Mouse (Mus musculus): Measurements from ENCODE around the gene Arpc5l. TPM values are rescaled to one million over a fixed set of nuclear protein-coding genes. Genes with fewer than 3 reads are reported as not detected.
"Not testable (repeated sequence)": the region's sequence is repeated elsewhere in the genome, so short reads cannot be mapped to it uniquely, and the experiment has no call there.

Arpc5l gene
- polyA plus RNA-seq, 1 experiment from 2014 or later, result 78.9 TPM

- 86% methylated on average over 5 of the region's 5 CpGs for WGBS
- not testable (repeated sequence) for H3K9ac ChIP-seq; ATAC-seq (replicated peaks; ENCODE audit: insufficient number of reproducible peaks, insufficient read depth, low FRiP score, low read depth); H3K4me2 ChIP-seq; H3K27me3 ChIP-seq; H3K4me3 ChIP-seq; H3K27ac ChIP-seq; H3K9me3 ChIP-seq (replicated peaks)
- peaks cover 39% of the 10 kb centered on the region for H3K4me1 ChIP-seq (replicated peaks)
- H3K36me3 ChIP-seq, result peaks cover 23% of the 10 kb centered on the region
Measured at GRCm38 (mm10) chr2:39010144-39010543, 5.0 kb downstream of the Arpc5l start.

- ATAC-seq (replicated peaks; ENCODE audit: insufficient number of reproducible peaks, insufficient read depth, low FRiP score, low read depth), result no peak
- no peaks in the 10 kb centered on the region for H3K27me3 ChIP-seq
- H3K27ac ChIP-seq, result no peak overlapping the region
- H3K9ac ChIP-seq, result no peak overlapping the region
- H3K4me3 ChIP-seq, result no peak overlapping the region
- peaks cover 34% of the 10 kb centered on the region for H3K36me3 ChIP-seq
- H3K4me1 ChIP-seq (replicated peaks), result peaks cover 33% of the 10 kb centered on the region
- no peaks in the 10 kb centered on the region for H3K9me3 ChIP-seq (replicated peaks)
- no peak overlapping the region for H3K4me2 ChIP-seq
Measured at GRCm38 (mm10) chr2:39011264-39011663, 6.1 kb downstream of the Arpc5l start.

- Histone ChIP-seq H3K4me2 (no peak overlapping the region), H3K9me3 (replicated peaks) (no peaks in the 10 kb centered on the region), H3K36me3 (peaks cover 40% of the 10 kb centered on the region)
Measured at GRCm38 (mm10) chr2:39011971-39012370, 6.8 kb downstream of the Arpc5l start.

GRCm38 (mm10) chr2:39012768-39013279 is 7.7 kb downstream of the Arpc5l start:
- Histone ChIP-seq H3K27ac (no peak overlapping the region), H3K9ac (no peak overlapping the region), H3K4me1 (replicated peaks) (peaks cover 26% of the 10 kb centered on the region), H3K27me3 (no peaks in the 10 kb centered on the region), H3K36me3 (peaks cover 48% of the 10 kb centered on the region), H3K4me3 (no peak overlapping the region), H3K9me3 (replicated peaks) (no peaks in the 10 kb centered on the region), H3K4me2 (no peak overlapping the region)
- no peak for ATAC-seq (replicated peaks; ENCODE audit: insufficient number of reproducible peaks, insufficient read depth, low FRiP score, low read depth)
- WGBS, result 81% methylated on average over 7 of the region's 7 CpGs

More at GRCm38 (mm10) chr2:39011971-39012370, 6.8 kb downstream of the Arpc5l start:
- no peak overlapping the region for H3K9ac ChIP-seq
- H3K27ac ChIP-seq, result no peak overlapping the region
- no peak for ATAC-seq (replicated peaks; ENCODE audit: insufficient number of reproducible peaks, insufficient read depth, low FRiP score, low read depth)
- WGBS, result 83% methylated on average over 3 of the region's 3 CpGs
- no peaks in the 10 kb centered on the region for H3K27me3 ChIP-seq
- peaks cover 30% of the 10 kb centered on the region for H3K4me1 ChIP-seq (replicated peaks)
- H3K4me3 ChIP-seq, result no peak overlapping the region

GRCm38 (mm10) chr2:39016581-39016980 is 11.4 kb downstream of the Arpc5l start:
- H3K9ac ChIP-seq, result no peak overlapping the region
- H3K4me1 ChIP-seq (replicated peaks), result peaks cover 2% of the 10 kb centered on the region; the same call in 1 of the 2 replicates
- no peaks in the 10 kb centered on the region for H3K9me3 ChIP-seq (replicated peaks)
- WGBS, result 77% methylated on average over 3 of the region's 3 CpGs
- no peak for ATAC-seq (replicated peaks; ENCODE audit: insufficient number of reproducible peaks, insufficient read depth, low FRiP score, low read depth)
- H3K27ac ChIP-seq, result no peak overlapping the region
- no peak overlapping the region for H3K4me2 ChIP-seq
- no peak overlapping the region for H3K4me3 ChIP-seq
- H3K36me3 ChIP-seq, result peaks cover 77% of the 10 kb centered on the region
- no peaks in the 10 kb centered on the region for H3K27me3 ChIP-seq

- Histone ChIP-seq H3K9me3 (replicated peaks) (no peaks in the 10 kb centered on the region), H3K27me3 (no peaks in the 10 kb centered on the region), H3K4me2 (no peak overlapping the region), H3K36me3 (peaks cover 84% of the 10 kb centered on the region), H3K4me3 (no peak overlapping the region), H3K27ac (no peak overlapping the region), H3K4me1 (replicated peaks) (no peaks in the 10 kb centered on the region), H3K9ac (no peak overlapping the region)
- WGBS, result 85% methylated on average over 1 of the region's 1 CpGs
- no peak for ATAC-seq (replicated peaks; ENCODE audit: insufficient number of reproducible peaks, insufficient read depth, low FRiP score, low read depth)
Measured at GRCm38 (mm10) chr2:39020004-39020403, 14.9 kb downstream of the Arpc5l start.

- H3K4me1 ChIP-seq (replicated peaks), result no peaks in the 10 kb centered on the region
- no peak overlapping the region for H3K27ac ChIP-seq
- H3K4me2 ChIP-seq, result no peak overlapping the region
- H3K27me3 ChIP-seq, result no peaks in the 10 kb centered on the region
- no peak overlapping the region for H3K9ac ChIP-seq
- H3K4me3 ChIP-seq, result no peak overlapping the region
- peaks cover 83% of the 10 kb centered on the region for H3K36me3 ChIP-seq
- 96% methylated on average over 1 of the region's 1 CpGs for WGBS
- H3K9me3 ChIP-seq (replicated peaks), result no peaks in the 10 kb centered on the region
- ATAC-seq (replicated peaks; ENCODE audit: insufficient number of reproducible peaks, insufficient read depth, low FRiP score, low read depth), result no peak
Measured at GRCm38 (mm10) chr2:39031611-39032010, 26.5 kb downstream of the Arpc5l start.

- Histone ChIP-seq H3K27me3 (no peaks in the 10 kb centered on the region), H3K4me1 (replicated peaks) (no peaks in the 10 kb centered on the region), H3K27ac (no peak overlapping the region), H3K4me3 (no peak overlapping the region), H3K9me3 (replicated peaks) (no peaks in the 10 kb centered on the region), H3K36me3 (peaks cover 64% of the 10 kb centered on the region), H3K4me2 (no peak overlapping the region), H3K9ac (no peak overlapping the region)
- WGBS, result 94% methylated on average over 1 of the region's 1 CpGs
- no peak for ATAC-seq (replicated peaks; ENCODE audit: insufficient number of reproducible peaks, insufficient read depth, low FRiP score, low read depth)
Measured at GRCm38 (mm10) chr2:39040215-39040614, 35.1 kb downstream of the Arpc5l start.

GRCm38 (mm10) chr2:39048515-39048914 is 43.4 kb downstream of the Arpc5l start:
- H3K4me1 ChIP-seq (replicated peaks), result no peaks in the 10 kb centered on the region
- ATAC-seq (replicated peaks; ENCODE audit: insufficient number of reproducible peaks, insufficient read depth, low FRiP score, low read depth), result no peak
- H3K9me3 ChIP-seq (replicated peaks), result no peaks in the 10 kb centered on the region
- WGBS, result 93% methylated on average over 1 of the region's 1 CpGs
- H3K36me3 ChIP-seq, result peaks cover 62% of the 10 kb centered on the region
- no peak overlapping the region for H3K9ac ChIP-seq
- H3K4me3 ChIP-seq, result no peak overlapping the region
- no peak overlapping the region for H3K27ac ChIP-seq
- H3K4me2 ChIP-seq, result no peak overlapping the region
- H3K27me3 ChIP-seq, result no peaks in the 10 kb centered on the region

GRCm38 (mm10) chr2:39064687-39065399 is 59.7 kb downstream of the Arpc5l start:
- peak overlapping the region; percentile 92 for H3K4me3 ChIP-seq
- H3K27me3 ChIP-seq, result no peaks in the 10 kb centered on the region
- WGBS, result 1% methylated on average over 25 of the region's 25 CpGs
- H3K9me3 ChIP-seq (replicated peaks), result no peaks in the 10 kb centered on the region
- H3K27ac ChIP-seq, result peak overlapping the region; percentile 88
- ATAC-seq (replicated peaks; ENCODE audit: insufficient number of reproducible peaks, insufficient read depth, low FRiP score, low read depth), result peak; percentile 75
- peaks cover 17% of the 10 kb centered on the region for H3K36me3 ChIP-seq
- peaks cover 7% of the 10 kb centered on the region for H3K4me1 ChIP-seq (replicated peaks)
- H3K4me2 ChIP-seq, result peak overlapping the region; percentile 79
- H3K9ac ChIP-seq, result peak overlapping the region; percentile 94
